Mouse (Mus musculus) forebrain, embryonic 12.5 days (tissue): ENCODE results near the gene Rhd. TPM values are rescaled to one million over a fixed set of nuclear protein-coding genes. Genes with fewer than 3 reads are reported as not detected.

Experiments
- polyA plus RNA-seq: library from polyadenylated mRNA; unstranded; fragments of >200 nt; fragmentation: Nextera tagmentation; extraction: Ambion mirVana; gene quantifications from 2 replicates; pipeline ENCODE4 v1.2.1, GENCODE M21; 2016

Rhd gene
- polyA plus RNA-seq, 1 experiment from 2014 or later = 7.5 TPM

Other genes with a start within 250 kb of the Rhd start
- 3.5 and 4.0 TPM in 2 replicates for gene Man1c1, start 160.2 kb upstream of the Rhd start, polyA plus RNA-seq
- gene Ldlrap1, start 96.5 kb upstream of the Rhd start, polyA plus RNA-seq = 5.1 and 5.9 TPM in 2 replicates
- 76.8 and 79.9 TPM in 2 replicates for gene Maco1, start 11.2 kb upstream of the Rhd start, polyA plus RNA-seq
- 138 and 139 TPM in 2 replicates for gene Tmem50a, start 50.5 kb downstream of the Rhd start, polyA plus RNA-seq
- 478 and 490 TPM in 2 replicates for gene Rsrp1, start 59.1 kb downstream of the Rhd start, polyA plus RNA-seq
- 77.9 and 83.6 TPM in 2 replicates for gene Syf2, start 66.4 kb downstream of the Rhd start, polyA plus RNA-seq